Mouse (Mus musculus) ES-Bruce4 (cell line): ENCODE data around the gene Calhm3. TPM values are rescaled to one million over a fixed set of nuclear protein-coding genes. Genes with fewer than 3 reads are reported as not detected.

ENCODE experiments used
- H3K27ac ChIP-seq: 2 replicates; pipeline ENCODE4 v1.5.1; 2012; ENCODE audit warnings: low read length, inconsistent platforms; ENCODE audit not compliant: insufficient read depth
- H3K27me3 ChIP-seq: 2 replicates; pipeline ENCODE4 v1.6.1; 2012; ENCODE audit warnings: mild to moderate bottlenecking, low read length, inconsistent platforms; ENCODE audit not compliant: control insufficient read depth, poor library complexity, insufficient read depth, severe bottlenecking
- H3K36me3 ChIP-seq: 2 replicates; pipeline ENCODE4 v1.6.1; 2012; ENCODE audit warnings: inconsistent platforms, mild to moderate bottlenecking, low read length, moderate library complexity; ENCODE audit not compliant: control insufficient read depth, poor library complexity, insufficient read depth, severe bottlenecking
- H3K4me1 ChIP-seq: one replicate; pipeline ENCODE4 v1.8.1; 2011; ENCODE audit warnings: low read length; ENCODE audit not compliant: control insufficient read depth, insufficient read depth
- H3K4me3 ChIP-seq: 2 replicates; pipeline ENCODE4 v1.5.1; 2011; ENCODE audit warnings: low read depth, mild to moderate bottlenecking, low read length
- H3K9ac ChIP-seq: 2 replicates; pipeline ENCODE4 v1.6.1; 2012; ENCODE audit warnings: low read depth, mild to moderate bottlenecking, inconsistent platforms; ENCODE audit not compliant: poor library complexity, severe bottlenecking
- H3K9me3 ChIP-seq: replicated peaks from 2 replicates; pipeline ENCODE4 v1.6.1; 2012; ENCODE audit warnings: mild to moderate bottlenecking, low read length, inconsistent platforms; ENCODE audit not compliant: control insufficient read depth, poor library complexity, insufficient read depth, severe bottlenecking
- CTCF ChIP-seq: IDR thresholded peaks from one replicate; pipeline ENCODE4 v1.8.1; 2011; ENCODE audit warnings: low read depth, low read length
- EP300 ChIP-seq: IDR thresholded peaks from 2 replicates; pipeline ENCODE4 v1.6.1; 2011; ENCODE audit warnings: low read depth, low read length; ENCODE audit not compliant: insufficient read depth
- POLR2A ChIP-seq: IDR thresholded peaks from one replicate; pipeline ENCODE4 v1.8.1; 2011; ENCODE audit warnings: low read length; ENCODE audit not compliant: insufficient read depth
- polyA plus RNA-seq: library from polyadenylated mRNA; stranded (reverse); fragments of >200 nt; gene quantifications from 2 replicates; pipeline ENCODE4 v1.2.4, GENCODE M21; 2011; ENCODE audit warnings: low read depth; ENCODE audit not compliant: missing spikeins, insufficient read depth, insufficient read length

The Calhm3 gene
- polyA plus RNA-seq, 1 experiment: not detected

DNA sequence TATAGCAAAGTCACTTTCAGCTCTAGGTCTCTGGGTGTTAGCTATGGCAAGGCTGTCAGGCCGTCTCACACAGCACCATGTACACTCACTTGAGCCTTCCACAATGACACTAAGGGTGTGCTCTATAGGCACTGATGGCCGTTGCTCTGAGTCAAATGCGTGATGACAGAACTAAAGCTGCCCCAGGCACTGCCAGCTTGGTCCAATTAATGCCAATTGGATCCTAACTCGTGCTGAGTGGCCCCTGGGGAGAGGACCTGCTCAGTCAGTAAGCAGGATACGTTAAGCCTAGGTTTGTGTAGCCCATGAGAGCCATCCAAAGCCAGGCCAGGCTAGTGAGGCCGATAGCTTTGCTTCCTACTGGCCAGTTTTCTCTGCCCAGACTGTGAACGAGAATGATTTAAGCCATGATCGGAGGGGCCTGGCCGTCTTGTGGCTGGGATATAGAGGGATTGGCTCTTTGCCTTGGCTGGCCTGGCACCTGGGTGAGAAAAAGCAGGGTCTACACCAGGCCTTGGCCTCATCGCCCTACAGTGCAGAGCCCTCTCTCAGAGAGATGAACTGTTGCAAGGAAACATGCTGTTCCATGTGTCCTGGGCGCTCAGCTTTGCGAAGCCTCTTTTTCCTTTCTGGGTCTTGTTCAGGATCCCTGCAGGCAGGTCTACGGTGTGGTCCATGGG is 41.2 kb upstream of the Calhm3 start:
- TF ChIP-seq CTCF: no peak
- no peak for TF ChIP-seq POLR2A
- no peak for TF ChIP-seq EP300
- Histone ChIP-seq H3K4me1 (peaks cover 2% of the 10 kb centered on the region), H3K27ac (no peak overlapping the region), H3K27me3 (no peaks in the 10 kb centered on the region), H3K4me3 (no peak overlapping the region), H3K9ac (no peak overlapping the region), H3K9me3 (no peaks in the 10 kb centered on the region), H3K36me3 (no peaks in the 10 kb centered on the region)

DNA sequence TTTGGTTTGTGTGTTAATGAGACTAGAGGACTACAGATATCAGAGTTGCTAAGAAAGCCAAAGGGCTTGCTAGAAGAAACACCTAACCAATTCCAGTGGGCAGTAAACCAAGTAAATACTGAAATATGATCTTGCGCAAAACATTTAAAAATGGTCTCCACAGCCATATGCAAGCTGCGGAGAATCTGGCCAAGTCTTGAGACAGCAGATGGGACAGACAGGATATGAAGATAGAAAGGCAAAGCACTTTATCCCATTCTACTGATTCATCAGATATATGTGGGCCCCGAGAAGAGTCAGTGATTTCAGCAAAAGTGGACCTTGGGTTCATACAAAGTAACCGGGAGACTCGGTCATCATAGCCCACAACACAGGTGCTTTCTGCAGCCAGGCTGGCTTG is 34.6 kb upstream of the Calhm3 start:
- no peaks in the 10 kb centered on the region for H3K36me3 ChIP-seq
- no peak overlapping the region for H3K9ac ChIP-seq
- no peak overlapping the region for H3K4me3 ChIP-seq
- H3K9me3 ChIP-seq: peaks cover 13% of the 10 kb centered on the region
- H3K27me3 ChIP-seq: no peaks in the 10 kb centered on the region
- no peak for TF ChIP-seq CTCF
- no peak for TF ChIP-seq EP300
- H3K4me1 ChIP-seq: no peaks in the 10 kb centered on the region
- H3K27ac ChIP-seq: no peak overlapping the region

DNA sequence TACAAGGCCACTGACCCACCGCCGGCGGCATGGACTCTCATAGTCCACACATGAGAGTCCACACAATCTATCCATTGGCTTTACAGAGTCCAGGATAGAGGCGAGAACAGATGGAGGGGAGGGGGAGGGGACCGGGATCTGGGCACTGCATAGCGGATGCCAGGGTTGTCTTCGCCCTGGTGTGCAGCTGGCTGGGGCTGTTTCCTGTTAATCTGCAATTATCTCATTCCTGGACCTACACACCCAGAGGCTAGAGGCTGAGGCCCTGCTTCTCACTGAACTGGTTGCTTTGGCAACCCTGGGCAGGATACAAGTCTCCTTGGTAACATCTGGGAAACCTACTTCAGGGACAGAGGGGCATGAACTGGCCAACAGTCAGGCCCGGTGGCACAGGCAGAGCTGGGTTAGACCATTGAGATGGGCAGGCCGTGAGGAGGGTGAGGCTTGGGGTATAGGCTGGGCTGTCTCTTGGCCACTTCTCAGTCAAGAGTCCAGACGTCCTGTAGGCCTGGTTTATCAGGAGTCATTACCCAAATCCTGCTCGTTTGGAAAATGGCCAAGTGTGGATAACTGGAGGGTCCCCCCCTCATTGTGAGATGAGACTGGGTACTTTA is 31.1 kb upstream of the Calhm3 start:
- Histone ChIP-seq H3K9me3 (peaks cover 13% of the 10 kb centered on the region), H3K4me1 (peaks cover 5% of the 10 kb centered on the region), H3K36me3 (no peaks in the 10 kb centered on the region), H3K4me3 (no peak overlapping the region), H3K27ac (no peak overlapping the region), H3K9ac (no peak overlapping the region), H3K27me3 (no peaks in the 10 kb centered on the region)
- TF ChIP-seq EP300 (no peak), POLR2A (no peak), CTCF (no peak)

DNA sequence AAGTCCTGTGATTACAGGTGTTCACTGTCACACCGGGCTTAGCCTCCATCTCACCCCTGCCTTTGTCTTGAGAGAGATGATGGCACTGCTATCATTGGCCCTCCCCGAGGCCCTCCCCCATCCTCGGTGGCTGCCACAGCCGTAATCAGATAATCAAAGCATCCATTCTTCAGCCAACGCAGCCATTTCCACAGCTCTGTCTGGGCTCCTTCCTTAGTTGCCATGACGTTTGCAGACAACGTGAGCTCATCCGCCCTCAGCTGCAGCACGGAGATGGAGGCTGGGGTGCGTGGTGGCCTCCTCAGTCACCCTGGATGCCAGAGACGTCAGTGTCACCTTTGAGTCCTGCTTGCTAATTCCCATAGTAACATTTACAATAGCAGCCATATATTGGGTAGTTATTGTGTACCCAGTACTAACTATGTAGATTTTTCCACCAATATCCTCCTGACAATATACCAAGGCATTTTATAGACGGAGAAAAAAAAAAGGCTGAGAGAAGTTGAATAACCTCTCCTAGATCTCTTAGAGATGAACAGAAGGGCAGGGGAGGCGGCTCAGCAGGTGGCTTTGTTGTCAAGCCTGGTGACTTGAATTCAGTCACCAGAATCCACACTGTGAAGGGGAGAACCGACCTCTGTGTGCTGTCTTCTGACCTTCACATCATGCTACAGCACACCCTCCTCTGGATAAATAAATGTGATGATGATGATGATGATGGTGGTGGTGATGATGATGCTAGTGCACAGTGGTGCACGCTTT is 29.1 kb upstream of the Calhm3 start:
- Histone ChIP-seq H3K9ac (no peak overlapping the region), H3K9me3 (0 out of 2 replicates have a peak, but pooled peaks cover 7% of the 10 kb centered on the region), H3K4me3 (no peak overlapping the region), H3K4me1 (peaks cover 5% of the 10 kb centered on the region), H3K36me3 (no peaks in the 10 kb centered on the region), H3K27me3 (no peaks in the 10 kb centered on the region), H3K27ac (no peak overlapping the region)
- TF ChIP-seq EP300: no peak

DNA sequence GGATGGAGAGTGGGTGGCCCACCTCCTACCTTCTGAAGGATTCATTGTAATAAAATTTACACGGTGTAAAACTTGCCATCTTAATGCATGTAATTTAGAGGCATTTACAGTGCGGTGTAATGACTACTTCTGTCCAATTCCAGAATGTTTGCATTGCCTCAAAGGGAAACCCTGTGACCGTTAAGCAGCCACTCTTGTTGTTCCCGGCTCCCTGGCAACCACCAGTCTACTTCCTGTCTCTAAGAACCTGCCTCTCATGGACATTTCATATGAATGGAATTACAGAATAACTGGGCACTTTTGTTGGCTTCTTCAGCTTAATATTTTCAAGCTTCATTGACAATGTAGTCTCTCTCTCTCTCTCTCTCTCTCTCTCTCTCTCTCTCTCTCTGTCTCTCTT is 27.2 kb upstream of the Calhm3 start:
- H3K27me3 ChIP-seq: no peaks in the 10 kb centered on the region
- TF ChIP-seq POLR2A (no peak), EP300 (no peak), CTCF (no peak)
- H3K9me3 ChIP-seq: 0 out of 2 replicates have a peak, but pooled peaks cover 3% of the 10 kb centered on the region
- H3K27ac ChIP-seq: no peak overlapping the region
- peaks cover 5% of the 10 kb centered on the region for H3K4me1 ChIP-seq
- H3K4me3 ChIP-seq: no peak overlapping the region
- H3K36me3 ChIP-seq: no peaks in the 10 kb centered on the region
- no peak overlapping the region for H3K9ac ChIP-seq

DNA sequence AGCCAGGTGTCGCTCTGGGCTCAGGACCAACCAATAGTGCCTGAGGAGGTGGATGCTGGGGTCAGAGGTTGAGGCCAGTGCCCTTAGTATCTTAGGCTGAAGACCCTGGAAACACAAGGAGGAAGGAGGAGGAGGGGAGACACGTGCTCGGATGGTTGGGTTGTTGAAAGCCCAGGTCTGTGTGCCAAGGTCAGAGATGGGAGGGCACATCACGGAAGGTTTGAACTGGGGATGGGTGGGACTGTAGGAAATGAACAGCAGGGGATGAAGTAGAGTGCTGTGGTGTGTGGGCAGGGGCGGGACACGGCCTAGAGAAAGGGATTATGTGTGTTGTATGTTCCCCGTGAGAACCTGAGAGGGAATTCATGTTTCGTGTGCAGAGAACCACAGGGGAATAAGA is 26.7 kb upstream of the Calhm3 start:
- Histone ChIP-seq H3K27me3 (no peaks in the 10 kb centered on the region), H3K9me3 (0 out of 2 replicates have a peak, but pooled peaks cover 3% of the 10 kb centered on the region), H3K4me1 (peaks cover 5% of the 10 kb centered on the region), H3K9ac (no peak overlapping the region), H3K36me3 (no peaks in the 10 kb centered on the region), H3K27ac (no peak overlapping the region), H3K4me3 (no peak overlapping the region)
- no peak for TF ChIP-seq CTCF
- no peak for TF ChIP-seq POLR2A
- no peak for TF ChIP-seq EP300
